In the genomic region with DNA sequence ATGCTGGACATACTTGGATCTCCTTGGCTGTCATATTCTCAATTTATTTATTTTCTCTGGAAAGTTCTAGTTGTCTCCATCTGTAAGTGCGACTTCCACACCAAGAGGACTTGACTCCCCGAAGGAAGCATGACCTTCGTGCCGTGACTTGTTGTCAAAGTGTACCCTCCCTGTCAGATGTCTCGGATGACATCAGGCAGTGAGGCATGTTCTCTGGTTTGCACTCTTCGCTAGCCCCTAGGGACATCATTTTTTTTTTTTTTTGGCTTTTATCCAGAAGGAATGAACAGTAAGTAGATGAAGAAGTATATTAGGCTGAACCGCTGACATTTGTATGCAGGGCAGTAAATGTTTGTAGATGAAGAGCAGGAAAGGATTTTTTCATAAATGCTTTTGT, we compare ENCODE assay signal across 9 mouse cellular contexts.
DNase-seq lines count a peak whose midpoint lies in the region; ATAC-seq and TF ChIP-seq lines count a peak whose summit lies in the region.
"Had no signal": no experiment of that assay in that cellular context is flagged by ENCODE, and none has a peak within 500 bp of the region (broad histone marks: within the 10 kb centered on the region; RNA-seq: fewer than 3 reads in every experiment).

No protein-coding gene starts in this region.

- no peak for TF ChIP-seq EP300 in stomach, postnatal 0 days (optimal IDR thresholded peaks at IDR 0.05)

- H3K4me3 ChIP-seq in liver, adult 2 months (ENCODE audit: insufficient read depth, low read depth, low read length), result no peak overlapping the region
- H3K4me3 ChIP-seq in limb, embryonic 13.5 days, result no peak overlapping the region
- no peak overlapping the region for H3K4me3 ChIP-seq in stomach, postnatal 0 days (ENCODE audit: low read depth, low read length)
- no peak overlapping the region for H3K4me3 ChIP-seq in midbrain, postnatal 0 days (ENCODE audit: low read depth, low read length)
- H3K4me3 ChIP-seq in midbrain, embryonic 13.5 days (replicated peaks), result no peak overlapping the region

- H3K27me3 ChIP-seq in liver, adult 2 months (ENCODE audit: control insufficient read depth, insufficient read depth, low read length), result no peaks in the 10 kb centered on the region
- no peaks in the 10 kb centered on the region; the same call in 1 of the 2 replicates for H3K27me3 ChIP-seq in limb, embryonic 13.5 days
- H3K27me3 ChIP-seq in stomach, postnatal 0 days (ENCODE audit: control insufficient read depth, insufficient read depth, low read length), result no peaks in the 10 kb centered on the region
- no peaks in the 10 kb centered on the region for H3K27me3 ChIP-seq in midbrain, postnatal 0 days (ENCODE audit: insufficient read depth, low read length)
- H3K27me3 ChIP-seq in midbrain, embryonic 13.5 days, result peaks cover 8% of the 10 kb centered on the region

- TF ChIP-seq POLR2A in liver, adult 2 months (IDR thresholded peaks at IDR 0.05; ENCODE audit: extremely low read depth, insufficient read depth, low read length), result no peak

- H3K79me2 ChIP-seq in liver, adult 2 months (ENCODE audit: control insufficient read depth, insufficient read depth, low read length), result no peaks in the 10 kb centered on the region

- H3K36me3 ChIP-seq in liver, adult 2 months (ENCODE audit: control insufficient read depth, insufficient read depth, low read length), result no peaks in the 10 kb centered on the region
- no peaks in the 10 kb centered on the region for H3K36me3 ChIP-seq in limb, embryonic 13.5 days
- no peaks in the 10 kb centered on the region for H3K36me3 ChIP-seq in stomach, postnatal 0 days (ENCODE audit: control insufficient read depth, insufficient read depth, low read length)
- H3K36me3 ChIP-seq in midbrain, postnatal 0 days (ENCODE audit: insufficient read depth, low read length), result no peaks in the 10 kb centered on the region
- H3K36me3 ChIP-seq in midbrain, embryonic 13.5 days, result no peaks in the 10 kb centered on the region

- peak; percentile 17 for DNase-seq in liver, adult 2 months (ENCODE audit: extremely low read depth, low read depth, low spot score)
- no peak for DNase-seq in liver
- DNase-seq in heart, postnatal 10 days, result peak; percentile 64 to 67
- no peak for DNase-seq in stomach, postnatal 0 days (ENCODE audit: low spot score)
- DNase-seq in midbrain, postnatal 0 days (ENCODE audit: low spot score), result no peak
- DNase-seq: layer of hippocampus, postnatal 36 days; thymus, adult 18-20 months had no signal

- 68% methylated on average over 7 of the region's 7 CpGs for WGBS in liver, adult 2 months
- WGBS in limb, embryonic 13.5 days, result 48% methylated on average over 7 of the region's 7 CpGs
- 32% methylated on average over 7 of the region's 7 CpGs for WGBS in stomach, postnatal 0 days
- 60% methylated on average over 7 of the region's 7 CpGs for WGBS in midbrain, postnatal 0 days
- 74% methylated on average over 7 of the region's 7 CpGs for WGBS in midbrain, embryonic 13.5 days

- intact Hi-C loops in heart, postnatal 10 days (cut with DNase I), result no loop called here

- no peak overlapping the region for H3K9ac ChIP-seq in liver, adult 2 months (ENCODE audit: low read depth, low read length)
- no peak overlapping the region for H3K9ac ChIP-seq in limb, embryonic 13.5 days
- H3K9ac ChIP-seq in stomach, postnatal 0 days (ENCODE audit: low read length), result no peak overlapping the region
- H3K9ac ChIP-seq in midbrain, postnatal 0 days (replicated peaks; ENCODE audit: low read length, poor library complexity, severe bottlenecking), result no peak overlapping the region
- no peak overlapping the region for H3K9ac ChIP-seq in midbrain, embryonic 13.5 days (replicated peaks)

- H3K9me3 ChIP-seq in limb, embryonic 13.5 days, result no peaks in the 10 kb centered on the region
- no peaks in the 10 kb centered on the region for H3K9me3 ChIP-seq in stomach, postnatal 0 days (ENCODE audit: control insufficient read depth, low read length)
- no peaks in the 10 kb centered on the region for H3K9me3 ChIP-seq in midbrain, postnatal 0 days (ENCODE audit: low read length)
- H3K9me3 ChIP-seq in midbrain, embryonic 13.5 days, result no peaks in the 10 kb centered on the region

- no peak overlapping the region for H3K27ac ChIP-seq in liver, adult 2 months (replicated peaks; ENCODE audit: insufficient read depth, low read depth, low read length)
- H3K27ac ChIP-seq in limb, embryonic 13.5 days, result peak overlapping the region; percentile 75; the same call in 1 of the 2 replicates
- H3K27ac ChIP-seq in stomach, postnatal 0 days (replicated peaks), result 0 out of 2 replicates have a peak overlapping the region, but pooled peaks have one; percentile 24
- no peak overlapping the region for H3K27ac ChIP-seq in midbrain, postnatal 0 days (ENCODE audit: low read depth, low read length)
- no peak overlapping the region for H3K27ac ChIP-seq in midbrain, embryonic 13.5 days

- no peak for ATAC-seq in limb, embryonic 13.5 days (ENCODE audit: low FRiP score, low read depth)
- no peak; the same call in 1 of the 2 replicates for ATAC-seq in stomach, postnatal 0 days (ENCODE audit: low FRiP score, low TSS enrichment)
- ATAC-seq in midbrain, postnatal 0 days (ENCODE audit: low FRiP score), result no peak
- ATAC-seq in midbrain, embryonic 13.5 days, result no peak

- H3K4me1 ChIP-seq in liver, adult 2 months (ENCODE audit: control insufficient read depth, insufficient read depth, low read length), result no peaks in the 10 kb centered on the region
- H3K4me1 ChIP-seq in limb, embryonic 13.5 days, result peaks cover 53% of the 10 kb centered on the region
- H3K4me1 ChIP-seq in stomach, postnatal 0 days (replicated peaks; ENCODE audit: control insufficient read depth, insufficient read depth), result peaks cover 5% of the 10 kb centered on the region; the same call in 1 of the 2 replicates
- peaks cover 7% of the 10 kb centered on the region; the same call in 1 of the 2 replicates for H3K4me1 ChIP-seq in midbrain, postnatal 0 days (ENCODE audit: insufficient read depth, low read length)
- H3K4me1 ChIP-seq in midbrain, embryonic 13.5 days (replicated peaks), result peaks cover 11% of the 10 kb centered on the region

- no peak for TF ChIP-seq CTCF in liver, adult 2 months (IDR thresholded peaks at IDR 0.05; ENCODE audit: low read depth, low read length)
- no peak for TF ChIP-seq CTCF in stomach, postnatal 0 days (IDR thresholded peaks at IDR 0.05; ENCODE audit: low read depth)
- no peak for TF ChIP-seq CTCF in midbrain, postnatal 0 days (IDR thresholded peaks at IDR 0.05)

- no peak overlapping the region for H3K4me2 ChIP-seq in limb, embryonic 13.5 days (replicated peaks)
- no peak overlapping the region for H3K4me2 ChIP-seq in stomach, postnatal 0 days (replicated peaks; ENCODE audit: low read depth)
- H3K4me2 ChIP-seq in midbrain, postnatal 0 days (ENCODE audit: low read depth, low read length, poor library complexity, severe bottlenecking), result no peak overlapping the region
- no peak overlapping the region for H3K4me2 ChIP-seq in midbrain, embryonic 13.5 days (replicated peaks)

Comparison
In these comparisons a context has a peak if more than half of its experiments do, and no peak if none do; other contexts are left out.
1. DNase-seq: peak in liver, adult 2 months (single experiment) and heart, postnatal 10 days (2 of 2); none in liver (single experiment), stomach, postnatal 0 days (single experiment) and midbrain, postnatal 0 days (single experiment).
2. H3K27ac ChIP-seq: peak in limb, embryonic 13.5 days (single experiment) and stomach, postnatal 0 days (single experiment); none in liver, adult 2 months (single experiment), midbrain, postnatal 0 days (single experiment) and midbrain, embryonic 13.5 days (single experiment).